Mouse (Mus musculus) activated CD4-positive, CD25-positive, alpha-beta regulatory T cell, adult 9 weeks (primary cell): Measurements from ENCODE around the gene Flg2. TPM values are rescaled to one million over a fixed set of nuclear protein-coding genes. Genes with fewer than 3 reads are reported as not detected.

Experiments
- polyA plus RNA-seq: library from polyadenylated mRNA; unstranded; fragments of 100-300 nt; shearing (Covaris generic); gene quantifications from one replicate; pipeline ENCODE4 v1.2.1, GENCODE M21; 2017

Gene Flg2
- polyA plus RNA-seq = not detected

GRCm38 (mm10) chr3:93196978-93197377, at the start of gene Flg2:
Gene Flg2 (plus strand): TSS chr3:93197278.

Other genes starting within 250 kb of the Flg2 start
- gene Lce3d, start 239.9 kb upstream of the Flg2 start, polyA plus RNA-seq = not detected
- gene Lce3e, start 230.2 kb upstream of the Flg2 start, polyA plus RNA-seq = not detected
- gene Lce3f, start 205.1 kb upstream of the Flg2 start, polyA plus RNA-seq = not detected
- gene Crct1, start 181.6 kb upstream of the Flg2 start, polyA plus RNA-seq = not detected
- not detected for gene Lce1m, start 178.2 kb upstream of the Flg2 start, polyA plus RNA-seq
- 1.1 TPM for gene Gm4858, start 128.5 kb upstream of the Flg2 start, polyA plus RNA-seq
- not detected for gene Crnn, start 52.5 kb upstream of the Flg2 start, polyA plus RNA-seq
- not detected for gene Flg, start 76.2 kb downstream of the Flg2 start, polyA plus RNA-seq
- gene Hrnr, start 122.5 kb downstream of the Flg2 start, polyA plus RNA-seq = not detected
- gene Rptn, start 196.4 kb downstream of the Flg2 start, polyA plus RNA-seq = not detected
- 0.06 TPM for gene Tchh, start 245.1 kb downstream of the Flg2 start, polyA plus RNA-seq